In genomic region chr16:50030355-50030754, GRCm38 (mm10) we compare ENCODE assay signal across 8 mouse cellular contexts.
DNase-seq lines count a peak whose midpoint lies in the region; ATAC-seq and TF ChIP-seq lines count a peak whose summit lies in the region.
"Not testable (repeated sequence)": the region's sequence is repeated elsewhere in the genome, so short reads cannot be mapped to it uniquely, and the experiment has no call there.

No protein-coding gene starts in this region.

- not testable (repeated sequence) for H3K9me3 ChIP-seq in G1E (replicated peaks); embryonic facial prominence, embryonic 14.5 days (ENCODE audit: control insufficient read depth, low read length); heart, embryonic 11.5 days (replicated peaks; ENCODE audit: control insufficient read depth, low read length); intestine, embryonic 16.5 days (ENCODE audit: control insufficient read depth, low read length); liver, embryonic 12.5 days (replicated peaks); neural tube, embryonic 13.5 days

- peaks cover 66% of the 10 kb centered on the region for H3K4me1 ChIP-seq in G1E (ENCODE audit: insufficient read depth, low read depth, low read length)
- H3K4me1 ChIP-seq in embryonic facial prominence, embryonic 14.5 days (ENCODE audit: control insufficient read depth, insufficient read depth, low read length); heart, embryonic 11.5 days (ENCODE audit: control insufficient read depth, insufficient read depth, low read length); intestine, embryonic 16.5 days (ENCODE audit: control insufficient read depth, insufficient read depth, low read length); neural tube, embryonic 13.5 days (replicated peaks): not testable (repeated sequence)
- peaks cover 21% of the 10 kb centered on the region for H3K4me1 ChIP-seq in liver, embryonic 12.5 days

- not testable (repeated sequence) for H3K27ac ChIP-seq in embryonic facial prominence, embryonic 14.5 days (replicated peaks; ENCODE audit: low read depth, low read length); heart, embryonic 11.5 days (ENCODE audit: low read depth, low read length); intestine, embryonic 16.5 days (ENCODE audit: low read length); liver, embryonic 12.5 days; neural tube, embryonic 13.5 days (replicated peaks)

- not testable (repeated sequence) for H3K9ac ChIP-seq in embryonic facial prominence, embryonic 14.5 days (ENCODE audit: low read depth, low read length); heart, embryonic 11.5 days (ENCODE audit: low read depth, low read length); intestine, embryonic 16.5 days (ENCODE audit: low read depth, low read length); liver, embryonic 12.5 days; neural tube, embryonic 13.5 days

- not testable (repeated sequence) for H3K4me2 ChIP-seq in embryonic facial prominence, embryonic 14.5 days (ENCODE audit: low read depth, low read length); heart, embryonic 11.5 days; intestine, embryonic 16.5 days (ENCODE audit: low read depth, low read length); liver, embryonic 12.5 days; neural tube, embryonic 13.5 days

- not testable (repeated sequence) for DNase-seq in G1E (ENCODE audit: low spot score); embryonic facial prominence, embryonic 14.5 days (ENCODE audit: low spot score)
- peak; percentile 21 to 24 for DNase-seq in thymus, postnatal 36 days

- peak; percentile 45 for ATAC-seq in G1E (ENCODE audit: extremely low read depth, insufficient number of reproducible peaks, low FRiP score, poor library complexity, severe bottlenecking)
- ATAC-seq in embryonic facial prominence, embryonic 14.5 days (ENCODE audit: low read depth): peak; percentile 53; the same call in 1 of the 2 replicates
- ATAC-seq in heart, embryonic 11.5 days (replicated peaks; ENCODE audit: insufficient number of reproducible peaks, low FRiP score, low TSS enrichment): peak; percentile 61; the same call in 1 of the 2 replicates
- ATAC-seq in intestine, embryonic 16.5 days: peak; percentile 80
- ATAC-seq in liver, embryonic 12.5 days: peak; percentile 72
- peak; percentile 92 for ATAC-seq in megakaryocyte, adult 5-6 weeks (ENCODE audit: poor library complexity, severe bottlenecking)
- peak; percentile 50; the same call in 1 of the 2 replicates for ATAC-seq in neural tube, embryonic 13.5 days (ENCODE audit: low read depth)

- not testable (repeated sequence) for H3K4me3 ChIP-seq in G1E (ENCODE audit: low read depth, low read length); embryonic facial prominence, embryonic 14.5 days (ENCODE audit: low read depth, low read length); heart, embryonic 11.5 days (ENCODE audit: low read depth, low read length); intestine, embryonic 16.5 days (ENCODE audit: low read length); liver, embryonic 12.5 days; neural tube, embryonic 13.5 days

- not testable (repeated sequence) for TF ChIP-seq CTCF in G1E (IDR thresholded peaks at IDR 0.05; ENCODE audit: low read depth, low read length)

- H3K36me3 ChIP-seq in G1E (replicated peaks); embryonic facial prominence, embryonic 14.5 days (ENCODE audit: control insufficient read depth, insufficient read depth, low read length); heart, embryonic 11.5 days (ENCODE audit: control insufficient read depth, insufficient read depth, low read length); intestine, embryonic 16.5 days (ENCODE audit: control insufficient read depth, insufficient read depth, low read length); liver, embryonic 12.5 days; neural tube, embryonic 13.5 days: not testable (repeated sequence)

- H3K27me3 ChIP-seq in G1E (ENCODE audit: insufficient read depth, low read length); embryonic facial prominence, embryonic 14.5 days (replicated peaks; ENCODE audit: control insufficient read depth, insufficient read depth, low read length); heart, embryonic 11.5 days (ENCODE audit: control insufficient read depth, insufficient read depth, low read length); intestine, embryonic 16.5 days (replicated peaks; ENCODE audit: control insufficient read depth, insufficient read depth, low read length); liver, embryonic 12.5 days (replicated peaks); neural tube, embryonic 13.5 days: not testable (repeated sequence)
